Mouse (Mus musculus) forelimb bud, embryonic 11.5 days (tissue): ENCODE data around the gene Tmpo.

Experiments
- DNase-seq: peaks from one replicate; pipeline ENCODE4 v3.0.0-alpha.2; 2012; ENCODE audit warnings: low read depth, low spot score

The Tmpo gene

DNA sequence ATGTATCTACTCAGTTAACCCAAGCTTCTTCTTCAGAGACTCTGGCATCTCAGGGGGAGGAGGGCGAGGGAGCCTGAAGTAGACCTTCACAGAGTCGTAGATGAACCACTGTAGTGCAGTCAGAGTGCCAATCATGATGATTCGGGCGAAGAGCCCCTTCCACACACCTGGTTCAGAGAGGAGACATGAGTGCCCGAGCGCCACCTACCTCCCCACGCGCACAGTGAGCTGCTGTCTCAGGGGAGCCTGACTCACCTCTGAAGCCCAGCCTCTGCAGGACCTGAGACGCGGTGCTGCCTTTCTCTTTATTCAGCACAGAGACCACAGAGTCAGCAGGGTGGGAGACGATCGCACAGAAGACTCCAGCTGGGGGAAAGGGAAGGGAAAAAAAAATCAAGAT lies 64.2 kb downstream of the Tmpo start:
- no peak for DNase-seq

GRCm38 (mm10) chr10:91109841-91110240 lies 71.3 kb downstream of the Tmpo start:
- no peak for DNase-seq

- DNase-seq, result no peak
These were observed 75.1 kb downstream of the Tmpo start for GRCm38 (mm10) chr10:91105981-91106380.

DNA sequence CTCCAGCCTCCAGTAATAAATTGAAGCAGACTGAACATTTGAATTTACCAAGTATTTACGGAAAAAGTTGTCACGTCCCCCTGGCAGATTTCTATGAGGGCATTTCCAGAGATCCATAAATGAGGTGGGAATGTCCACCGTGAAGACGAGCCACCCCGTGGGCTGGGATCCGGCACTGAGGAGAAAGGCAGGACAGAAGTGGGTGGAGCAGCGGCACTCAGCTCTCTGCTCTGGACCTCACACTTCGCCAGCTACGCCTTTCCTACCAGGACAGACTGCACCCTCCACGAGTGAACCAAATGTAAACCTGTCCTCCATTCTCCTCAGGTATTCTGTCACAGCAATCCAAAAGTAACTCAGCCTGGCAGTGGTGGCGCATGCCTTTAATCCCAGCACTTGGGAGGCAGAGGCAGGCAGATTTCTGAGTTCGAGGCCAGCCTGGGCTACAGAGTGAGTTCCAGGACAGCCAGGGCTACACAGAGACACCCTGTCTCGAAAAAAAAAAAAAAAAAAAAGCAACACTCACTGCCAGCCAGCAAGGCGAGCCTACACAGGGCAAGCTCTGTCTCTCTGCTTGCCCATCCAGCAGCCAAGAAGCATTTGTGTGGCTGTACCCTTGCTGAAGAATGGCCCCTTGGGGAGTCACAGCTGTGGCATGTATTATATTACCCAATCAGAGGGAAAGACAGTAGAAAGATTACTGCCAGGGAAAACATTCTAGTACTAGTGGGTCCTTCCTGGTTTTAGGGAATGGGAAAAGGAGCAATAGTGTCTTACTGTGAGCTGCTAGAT lies 78.1 kb downstream of the Tmpo start:
- no peak for DNase-seq

DNA sequence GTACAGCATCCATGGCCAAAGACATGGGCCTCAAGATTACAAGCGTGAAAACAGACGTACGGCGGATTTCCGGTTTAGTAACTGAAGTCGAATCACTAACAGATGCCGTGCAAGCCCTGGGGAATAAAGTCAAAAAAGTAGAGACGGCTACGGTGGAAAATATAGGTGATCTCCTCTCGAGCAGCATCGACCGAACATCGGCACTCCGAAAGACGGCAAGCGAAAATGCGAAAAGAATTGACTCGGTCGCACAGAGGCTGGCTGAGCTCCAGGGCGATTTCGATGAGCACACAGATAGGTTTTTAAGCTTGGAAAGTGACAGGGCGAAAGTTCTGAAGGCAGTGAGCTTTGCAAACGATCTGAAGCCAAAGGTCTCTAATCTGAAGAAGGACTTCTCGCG lies 79.2 kb downstream of the Tmpo start:
- DNase-seq, result no peak

GRCm38 (mm10) chr10:91100101-91100500 lies 81.0 kb downstream of the Tmpo start:
- DNase-seq, result no peak

GRCm38 (mm10) chr10:91098056-91098455 lies 83.1 kb downstream of the Tmpo start:
- DNase-seq, result no peak
